Mouse (Mus musculus): Measurements from ENCODE around the gene Prss8.

The Prss8 gene

GRCm38 (mm10) chr7:127928596-127928995 is 1.3 kb downstream of the Prss8 start:
- DNase-seq (ENCODE audit: low spot score in 2 of 2): no peak

DNA sequence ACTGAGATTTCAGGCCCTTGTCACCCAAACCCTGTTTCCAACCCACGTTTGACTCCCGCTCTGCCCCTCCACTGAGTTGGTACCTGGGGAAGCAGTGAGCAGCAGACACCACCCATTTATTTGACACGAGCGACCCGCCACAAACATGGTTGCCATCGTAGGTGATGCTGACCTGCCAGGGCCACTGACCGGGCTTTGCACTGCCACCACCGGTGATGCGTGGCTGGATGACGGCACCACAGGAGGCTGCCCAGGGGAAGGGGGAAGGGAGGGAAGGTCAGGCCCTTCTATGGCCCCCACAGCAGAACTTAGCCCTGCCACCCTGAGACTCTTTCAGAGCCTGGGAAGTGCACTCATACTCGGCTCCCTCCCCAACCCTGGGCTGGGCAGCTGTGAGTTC is 2.2 kb downstream of the Prss8 start:
- DNase-seq (ENCODE audit: low spot score in 2 of 2): no peak

DNA sequence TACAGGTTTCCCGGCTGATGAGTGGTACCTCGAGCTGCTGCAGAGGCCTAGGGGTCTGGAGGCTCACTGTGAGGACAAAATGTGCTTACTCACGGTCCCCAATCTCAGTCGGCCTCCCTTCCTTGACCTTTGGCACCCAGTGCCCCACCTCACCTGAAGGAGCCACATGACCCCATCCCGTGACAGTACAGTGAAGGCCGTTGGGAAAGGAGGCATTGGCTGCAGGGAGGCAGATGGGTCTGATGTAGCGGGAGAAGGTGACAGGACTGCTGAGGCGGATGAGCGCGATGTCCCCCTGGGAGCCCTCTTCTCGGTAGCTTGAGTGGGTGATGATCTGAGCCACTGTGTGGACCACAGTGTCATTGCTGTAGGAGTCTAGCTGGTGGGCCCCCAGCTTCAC is 3.1 kb downstream of the Prss8 start:
- DNase-seq (ENCODE audit: low spot score in 2 of 2): no peak

DNA sequence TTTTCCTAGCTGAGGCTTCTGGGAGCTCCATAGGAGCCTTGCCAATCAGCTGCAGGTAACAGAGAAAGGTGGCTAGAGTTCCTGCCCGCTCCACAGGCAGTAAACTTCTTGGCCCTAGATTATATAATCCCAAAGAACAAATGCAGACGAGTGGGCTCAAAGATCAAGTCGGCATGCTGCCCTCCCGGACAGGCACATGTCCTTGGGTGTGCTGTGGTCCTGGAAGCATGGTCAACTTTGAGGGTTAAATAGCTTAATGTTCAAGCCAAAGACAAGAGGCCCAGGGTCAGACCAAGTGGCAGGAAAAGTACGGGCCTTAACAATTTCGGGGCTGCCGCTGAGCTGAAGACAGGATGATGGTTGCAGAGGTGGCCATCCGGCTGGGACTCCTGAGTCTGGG is 3.8 kb downstream of the Prss8 start:
- no peak for DNase-seq (ENCODE audit: low spot score in 2 of 2)

GRCm38 (mm10) chr7:127925252-127925651 is 4.7 kb downstream of the Prss8 start:
- no peak for DNase-seq (ENCODE audit: low spot score in 2 of 2)

- DNase-seq (ENCODE audit: low spot score in 2 of 2): no peak
These were observed 6.2 kb downstream of the Prss8 start for GRCm38 (mm10) chr7:127923714-127924113.

- no peak for DNase-seq (ENCODE audit: low spot score in 2 of 2)
These were observed 7.2 kb downstream of the Prss8 start for GRCm38 (mm10) chr7:127922451-127923275.

DNA sequence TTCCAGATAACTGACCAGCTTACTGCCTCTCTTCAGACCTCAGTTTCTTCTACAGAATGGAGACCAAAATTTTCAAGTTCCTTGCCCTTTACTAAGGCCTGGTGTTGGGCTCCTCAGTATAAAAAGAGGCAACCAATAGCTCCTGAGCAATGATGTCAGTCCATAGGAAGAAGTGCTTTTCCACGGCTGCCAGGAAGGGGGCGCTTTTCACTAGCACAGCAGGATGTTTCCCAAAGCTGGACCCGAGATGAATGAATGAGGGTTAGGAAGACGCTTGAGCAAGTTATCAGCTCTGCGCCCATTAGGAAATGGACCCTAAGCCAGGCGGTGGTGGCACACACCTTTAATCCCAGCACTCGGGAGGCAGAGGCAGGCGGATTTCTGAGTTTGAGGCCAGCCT is 8.4 kb downstream of the Prss8 start:
- DNase-seq (ENCODE audit: low spot score in 2 of 2): no peak

DNA sequence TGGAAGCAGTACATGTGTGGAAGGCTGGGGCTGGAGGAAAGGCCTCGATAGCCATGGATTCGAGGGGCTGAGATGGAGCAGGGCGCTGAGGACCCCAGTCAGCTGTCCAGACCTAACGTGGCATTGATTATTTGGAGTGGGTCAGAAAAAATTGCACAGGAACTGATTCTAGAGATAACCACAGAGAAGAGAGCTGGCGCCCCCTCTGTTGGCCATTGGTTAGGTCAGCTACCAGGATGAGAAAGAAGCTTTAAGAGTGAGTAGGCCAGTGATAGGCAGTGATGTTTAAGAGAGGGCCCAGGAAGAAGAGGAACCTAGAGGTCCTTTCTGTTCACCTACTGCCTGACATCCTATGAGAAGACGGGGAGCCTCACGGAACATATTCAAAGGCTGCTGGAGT is 10.6 kb downstream of the Prss8 start:
- no peak for DNase-seq (ENCODE audit: low spot score in 2 of 2)

DNA sequence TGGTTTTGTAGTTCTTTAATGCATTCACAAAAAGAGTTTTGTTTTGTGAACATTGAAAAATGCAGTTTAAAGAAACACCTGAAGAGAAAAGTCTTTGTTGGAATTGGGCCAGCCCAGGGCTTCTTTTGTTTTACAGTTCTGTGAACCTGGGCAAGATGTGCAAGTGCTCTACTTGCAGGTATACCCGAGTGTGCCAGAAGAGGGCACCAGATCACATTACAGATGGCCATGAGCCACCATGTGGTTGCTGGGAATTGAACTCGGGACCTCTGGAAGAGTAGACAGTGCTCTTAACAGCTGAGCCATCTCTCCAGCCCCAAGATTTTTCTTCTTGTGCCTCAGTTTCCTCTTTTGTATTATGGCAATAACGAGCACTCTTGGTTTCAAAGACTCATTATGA is 11.7 kb downstream of the Prss8 start:
- DNase-seq (ENCODE audit: low spot score in 2 of 2): no peak

GRCm38 (mm10) chr7:127915293-127915692 is 14.6 kb downstream of the Prss8 start:
- DNase-seq (ENCODE audit: low spot score in 2 of 2): no peak

GRCm38 (mm10) chr7:127912938-127913337 is 17.0 kb downstream of the Prss8 start:
- no peak for DNase-seq (ENCODE audit: low spot score in 2 of 2)

DNA sequence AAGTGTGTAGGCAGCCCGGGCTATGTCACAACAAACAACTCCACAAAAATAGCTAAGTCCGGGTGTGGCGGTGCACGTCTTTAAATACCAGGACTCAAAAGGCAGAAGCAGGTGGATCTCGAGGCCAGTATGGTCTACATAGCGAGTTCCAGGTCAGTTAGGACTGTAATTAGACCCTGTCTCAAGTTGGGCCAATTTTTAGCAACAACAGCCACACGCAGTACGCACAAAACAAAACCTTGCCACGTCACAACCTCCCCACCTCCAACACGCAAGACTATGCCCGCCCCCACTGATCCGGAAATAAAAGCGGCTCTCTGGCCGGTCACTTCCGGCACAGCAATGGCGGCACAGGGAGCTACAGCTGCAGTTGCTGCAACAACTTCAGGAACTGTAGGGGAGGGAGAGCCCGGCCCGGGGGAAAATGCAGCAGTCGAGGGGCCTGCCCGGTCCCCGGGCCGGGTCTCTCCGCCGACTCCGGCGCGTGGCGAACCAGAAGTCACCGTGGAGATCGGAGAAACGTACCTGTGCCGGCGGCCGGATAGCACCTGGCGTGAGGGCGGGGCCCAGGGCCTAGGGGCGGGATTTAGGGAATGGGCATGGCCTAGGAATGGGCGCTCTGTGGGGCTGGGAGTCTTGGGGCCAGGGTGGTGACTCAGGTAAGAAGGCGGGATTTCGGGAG is 17.6 kb downstream of the Prss8 start, which contains the start of gene Kat8:
TSS of gene Kat8 (plus strand) at position 327 of the 682 bp plus-strand sequence.
- DNase-seq (ENCODE audit: low spot score in 2 of 2): peak; percentile 69 to 89

- DNase-seq (ENCODE audit: low spot score in 2 of 2): no peak
These were observed 21.2 kb downstream of the Prss8 start for GRCm38 (mm10) chr7:127908656-127909055.

DNA sequence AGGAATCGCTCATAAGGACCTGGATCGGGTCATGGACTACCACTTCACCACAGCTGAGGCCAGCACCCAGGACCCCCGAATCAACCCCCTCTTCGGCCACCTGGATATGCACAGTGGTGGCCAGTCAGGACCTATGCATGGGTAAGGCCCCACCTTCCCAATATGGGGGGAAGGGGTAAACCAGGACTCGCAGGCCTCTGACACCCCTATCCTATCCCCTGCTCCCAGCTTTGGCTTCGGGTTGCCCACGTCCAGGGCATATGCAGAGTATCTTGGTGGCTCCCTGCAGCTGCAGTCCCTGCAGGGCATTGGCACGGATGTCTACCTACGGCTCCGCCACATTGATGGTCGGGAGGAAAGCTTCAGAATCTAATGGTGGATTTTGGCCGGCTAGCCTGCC is 22.0 kb downstream of the Prss8 start:
- DNase-seq (ENCODE audit: low spot score in 2 of 2): no peak

DNA sequence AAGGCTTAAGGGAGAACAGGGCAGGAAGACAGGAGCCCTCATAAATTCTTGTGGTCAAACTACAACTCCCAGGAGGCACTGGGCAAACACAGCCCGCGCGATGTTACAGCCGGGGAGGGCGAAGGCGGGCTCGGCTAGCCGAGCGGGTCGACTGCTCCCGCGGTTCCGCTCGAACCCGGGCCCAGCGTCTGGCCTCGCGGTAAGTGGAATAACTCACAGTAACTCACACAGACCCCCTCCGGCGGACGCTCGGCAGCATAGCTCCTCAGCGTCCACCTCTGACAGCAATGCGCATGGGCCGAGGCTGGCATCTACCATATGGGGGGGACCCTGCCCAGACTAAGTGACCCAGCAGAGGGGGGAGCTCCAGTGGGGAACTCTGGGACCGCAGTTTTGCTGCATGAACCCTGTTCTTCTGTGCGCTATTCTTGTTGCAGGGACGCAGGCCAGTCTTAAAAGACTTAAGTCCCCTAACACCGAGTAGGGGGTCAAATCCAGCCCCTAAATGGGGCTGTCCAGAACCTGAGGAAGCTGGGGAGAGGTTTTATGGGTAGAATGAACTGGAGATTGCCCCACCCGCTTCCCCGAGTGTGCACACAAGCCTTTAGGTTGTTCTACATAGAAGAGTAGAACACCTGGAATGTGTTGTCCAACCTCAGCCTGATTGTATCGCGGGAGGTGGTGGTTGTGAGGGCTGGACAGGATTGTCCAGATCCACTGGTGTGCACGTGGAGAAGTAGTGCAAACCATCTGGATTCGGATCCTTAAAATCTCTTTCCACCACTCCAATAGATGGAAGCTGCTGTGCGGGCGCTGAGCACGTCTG is 25.7 kb downstream of the Prss8 start, which contains the start of gene Bckdk:
TSS of gene Bckdk (plus strand) at position 112 of the 826 bp plus-strand sequence.
- peak; percentile 57 to 73 for DNase-seq (ENCODE audit: low spot score in 2 of 2)

- no peak for DNase-seq (ENCODE audit: low spot score in 2 of 2)
These were observed 28.1 kb downstream of the Prss8 start for GRCm38 (mm10) chr7:127901772-127902171.

DNA sequence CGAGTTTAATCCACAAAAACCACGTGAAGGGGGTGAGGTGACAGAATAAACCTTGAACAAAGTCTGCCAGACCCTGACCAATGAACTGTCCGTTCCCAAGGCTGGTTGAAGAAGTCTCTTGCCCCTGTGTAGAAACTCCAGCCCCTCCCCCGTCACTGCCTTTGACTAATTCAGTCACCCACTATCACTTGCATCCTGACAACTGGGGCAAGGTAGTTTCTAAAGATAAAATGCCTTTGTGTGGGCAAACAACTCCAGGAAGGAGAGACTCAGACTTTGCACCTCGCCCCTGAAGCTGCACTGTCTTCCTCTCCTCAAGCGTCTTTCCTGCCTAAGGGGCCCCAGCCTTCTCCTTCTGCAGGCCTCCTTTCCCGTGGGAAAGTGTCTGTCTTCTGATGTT is 29.9 kb downstream of the Prss8 start:
- no peak for DNase-seq (ENCODE audit: low spot score in 2 of 2)

DNA sequence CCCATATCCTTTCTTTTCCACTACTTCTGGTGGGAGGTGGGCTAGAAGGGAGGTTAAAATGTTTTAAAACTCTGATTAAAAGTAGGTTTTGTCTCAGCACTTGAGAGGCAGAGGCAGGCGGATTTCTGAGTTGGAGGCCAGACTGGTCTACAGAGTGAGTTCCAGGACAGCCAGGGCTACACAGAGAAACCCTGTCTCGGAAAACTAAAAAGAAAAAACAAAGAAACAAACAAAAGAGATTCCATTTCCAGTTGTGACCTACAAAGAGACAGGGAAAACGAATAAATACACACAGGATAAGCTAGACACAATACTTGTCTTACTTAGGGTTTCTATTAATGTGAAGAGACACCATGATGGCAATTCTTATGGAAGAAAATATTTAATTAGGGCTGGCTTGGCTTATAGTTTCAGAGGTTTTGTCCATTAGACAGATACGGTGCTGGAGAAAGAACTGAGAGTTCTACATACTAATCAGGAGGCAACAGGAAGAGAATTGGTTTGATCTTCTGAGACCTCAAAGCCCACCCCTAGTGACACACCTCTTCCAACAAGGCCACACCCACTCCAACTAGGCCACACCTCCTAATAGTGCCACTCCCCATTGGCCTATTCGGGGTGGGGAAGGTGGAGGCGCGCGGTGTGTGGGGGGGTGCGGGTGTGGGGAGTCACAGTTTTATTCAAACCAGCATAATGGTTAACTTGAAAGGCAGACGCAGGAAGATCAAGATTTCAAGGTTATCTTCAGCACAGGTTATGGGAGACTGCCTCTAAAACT is 31.5 kb downstream of the Prss8 start:
- no peak for DNase-seq (ENCODE audit: low spot score in 2 of 2)

GRCm38 (mm10) chr7:127897542-127897941 is 32.4 kb downstream of the Prss8 start:
- no peak for DNase-seq (ENCODE audit: low spot score in 2 of 2)

GRCm38 (mm10) chr7:127896384-127896783 is 33.5 kb downstream of the Prss8 start:
- peak in 1 of 2 experiments; percentile 68 for DNase-seq (ENCODE audit: low spot score in 2 of 2)

Measured in left cerebral cortex, adult 9 months (tissue).